Mouse (Mus musculus): ENCODE results near the gene Ndufv1. TPM values are rescaled to one million over a fixed set of nuclear protein-coding genes. Genes with fewer than 3 reads are reported as not detected.

Ndufv1 gene
- polyA plus RNA-seq, 1 experiment from 2014 or later, result 407 TPM

DNA sequence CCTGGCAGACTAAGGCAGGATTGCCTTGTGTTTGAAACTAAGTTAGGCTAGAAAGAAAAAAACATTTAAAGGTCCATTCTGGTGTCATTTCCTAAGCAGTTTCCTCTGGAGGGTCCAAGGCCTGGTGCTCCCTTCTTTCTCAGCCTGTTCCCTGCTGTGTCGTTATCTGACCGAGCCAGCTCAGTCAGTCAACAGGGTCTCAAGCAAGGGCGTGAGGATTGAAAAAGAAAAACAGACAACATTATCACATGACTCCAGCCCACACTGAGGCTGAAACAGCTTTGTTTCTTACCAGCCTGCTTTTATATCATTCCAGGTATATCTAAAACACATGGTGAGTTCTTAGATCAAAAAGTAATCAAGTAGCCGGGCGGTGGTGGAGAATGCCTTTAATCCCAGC is 3.0 kb upstream of the Ndufv1 start:
- 38% methylated on average over 5 of the region's 5 CpGs for WGBS
- Histone ChIP-seq H3K27ac (replicated peaks) (no peak overlapping the region), H3K4me1 (peaks cover 40% of the 10 kb centered on the region), H3K4me3 (no peak overlapping the region), H3K36me3 (peaks cover 6% of the 10 kb centered on the region), H3K27me3 (replicated peaks) (no peaks in the 10 kb centered on the region), H3K4me2 (no peak overlapping the region), H3K9me3 (no peaks in the 10 kb centered on the region), H3K9ac (no peak overlapping the region)
- ATAC-seq (ENCODE audit: extremely low read depth, insufficient number of reproducible peaks, low FRiP score, low TSS enrichment), result no peak

DNA sequence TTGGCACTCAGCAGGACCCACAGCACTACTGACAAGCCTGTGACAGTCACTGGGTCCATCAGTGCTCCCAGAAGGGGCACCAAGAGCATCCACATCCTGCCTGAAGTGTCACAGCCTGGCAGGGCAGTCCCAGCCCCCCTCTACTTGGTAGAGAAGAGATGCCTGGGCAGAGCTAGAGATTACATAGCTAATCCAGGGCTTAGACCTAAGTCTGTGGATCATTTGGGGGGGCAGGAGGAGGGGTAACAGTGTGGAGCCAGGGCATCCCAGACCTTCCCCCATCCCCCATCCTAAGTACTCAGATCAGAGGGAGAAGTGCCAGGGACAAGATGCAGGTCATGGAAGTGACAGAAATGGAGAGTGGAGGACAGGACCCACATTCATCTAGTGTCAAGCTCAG is 2.2 kb upstream of the Ndufv1 start:
- Histone ChIP-seq H3K9me3 (no peaks in the 10 kb centered on the region), H3K9ac (peak overlapping the region; percentile 5; the same call in 1 of the 2 replicates)
- no peak for ATAC-seq (ENCODE audit: extremely low read depth, insufficient number of reproducible peaks, low FRiP score, low TSS enrichment)

DNA sequence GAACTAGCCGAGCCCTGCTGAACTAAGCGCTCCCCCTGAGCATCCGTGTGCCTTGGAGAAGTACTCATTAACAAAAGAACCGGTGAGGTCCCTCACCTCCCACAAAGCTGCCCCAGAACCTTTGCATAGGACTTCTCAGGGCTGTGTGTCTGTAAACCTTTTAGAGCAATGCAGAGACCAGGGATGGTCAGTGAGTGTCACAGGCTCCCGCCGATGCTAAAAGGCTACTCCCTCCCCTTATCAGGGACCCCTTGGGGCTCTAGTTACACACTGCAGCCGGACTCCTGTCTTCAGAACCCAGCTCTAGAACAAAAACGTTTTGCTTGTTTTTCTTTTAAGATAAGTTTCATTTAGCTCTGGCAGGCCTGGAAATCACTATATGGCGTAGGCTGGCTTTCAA is 460 bp upstream of the Ndufv1 start:
- Histone ChIP-seq H3K9me3 (no peaks in the 10 kb centered on the region), H3K4me2 (peak overlapping the region; percentile 68), H3K4me3 (peak overlapping the region; percentile 83), H3K27ac (replicated peaks) (peak overlapping the region; percentile 73), H3K4me1 (peaks cover 32% of the 10 kb centered on the region), H3K9ac (peak overlapping the region; percentile 77), H3K27me3 (replicated peaks) (no peaks in the 10 kb centered on the region), H3K36me3 (peaks cover 31% of the 10 kb centered on the region)
- WGBS, result 7% methylated on average over 9 of the region's 9 CpGs
- peak; percentile 32 for ATAC-seq (ENCODE audit: extremely low read depth, insufficient number of reproducible peaks, low FRiP score, low TSS enrichment)

More for the DNA sequence above, 2.2 kb upstream of the Ndufv1 start:
- Histone ChIP-seq H3K27me3 (replicated peaks) (no peaks in the 10 kb centered on the region), H3K36me3 (peaks cover 14% of the 10 kb centered on the region), H3K4me3 (no peak overlapping the region), H3K27ac (replicated peaks) (no peak overlapping the region), H3K4me1 (peaks cover 40% of the 10 kb centered on the region), H3K4me2 (no peak overlapping the region)

DNA sequence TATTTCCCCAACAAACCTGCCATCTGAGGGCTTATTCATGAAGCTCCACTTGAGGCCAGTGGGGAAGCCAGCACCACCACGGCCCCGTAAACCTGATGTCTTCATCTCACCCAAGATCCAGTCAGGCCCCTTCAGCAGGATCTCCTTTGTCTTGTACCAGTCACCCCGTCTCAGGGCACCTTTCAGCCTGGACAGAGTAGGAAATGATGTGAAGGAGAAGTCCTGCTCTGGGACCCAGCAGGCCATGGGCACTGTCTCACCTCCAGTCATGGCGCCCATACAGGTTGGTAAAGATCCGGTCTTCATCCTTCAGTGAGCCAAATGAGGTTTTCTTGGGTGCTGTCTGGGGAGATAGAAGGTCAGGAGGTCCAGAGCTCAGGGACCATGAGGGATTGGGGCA is 1.5 kb downstream of the Ndufv1 start:
- H3K27me3 ChIP-seq (replicated peaks), result no peaks in the 10 kb centered on the region
- H3K4me3 ChIP-seq, result peak overlapping the region; percentile 83; the same call in 1 of the 2 replicates
- no peak overlapping the region for H3K27ac ChIP-seq (replicated peaks)
- peaks cover 32% of the 10 kb centered on the region for H3K4me1 ChIP-seq
- 92% methylated on average over 5 of the region's 5 CpGs for WGBS
- no peak for ATAC-seq (ENCODE audit: extremely low read depth, insufficient number of reproducible peaks, low FRiP score, low TSS enrichment)
- H3K36me3 ChIP-seq, result peaks cover 51% of the 10 kb centered on the region
- H3K9ac ChIP-seq, result peak overlapping the region; percentile 91
- H3K9me3 ChIP-seq, result no peaks in the 10 kb centered on the region
- H3K4me2 ChIP-seq, result peak overlapping the region; percentile 79

DNA sequence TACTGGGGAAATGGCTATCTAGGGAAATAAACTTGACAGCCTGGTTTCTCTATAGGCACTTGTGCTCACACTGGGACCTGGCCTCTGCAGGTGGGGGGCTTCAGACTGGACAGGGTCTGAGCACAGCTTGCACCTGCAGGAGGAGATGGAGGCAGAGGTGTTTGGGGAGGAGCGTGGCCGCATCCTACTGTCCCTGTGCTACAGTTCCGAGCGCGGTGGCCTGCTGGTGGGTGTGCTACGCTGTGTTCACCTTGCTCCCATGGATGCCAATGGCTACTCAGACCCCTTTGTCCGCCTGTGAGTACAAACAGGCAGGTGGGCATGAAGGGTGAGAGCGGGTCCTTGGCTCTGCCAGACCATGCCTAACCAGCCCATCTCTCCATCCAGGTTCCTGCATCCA is 6.6 kb downstream of the Ndufv1 start:
- 89% methylated on average over 8 of the region's 8 CpGs for WGBS
- Histone ChIP-seq H3K27me3 (replicated peaks) (no peaks in the 10 kb centered on the region), H3K36me3 (peaks cover 66% of the 10 kb centered on the region), H3K4me3 (no peak overlapping the region), H3K9ac (0 out of 2 replicates have a peak overlapping the region, but pooled peaks have one; percentile 8), H3K27ac (replicated peaks) (0 out of 2 replicates have a peak overlapping the region, but pooled peaks have one; percentile 98), H3K9me3 (no peaks in the 10 kb centered on the region), H3K4me1 (peaks cover 49% of the 10 kb centered on the region), H3K4me2 (no peak overlapping the region)
- no peak for ATAC-seq (ENCODE audit: extremely low read depth, insufficient number of reproducible peaks, low FRiP score, low TSS enrichment)

DNA sequence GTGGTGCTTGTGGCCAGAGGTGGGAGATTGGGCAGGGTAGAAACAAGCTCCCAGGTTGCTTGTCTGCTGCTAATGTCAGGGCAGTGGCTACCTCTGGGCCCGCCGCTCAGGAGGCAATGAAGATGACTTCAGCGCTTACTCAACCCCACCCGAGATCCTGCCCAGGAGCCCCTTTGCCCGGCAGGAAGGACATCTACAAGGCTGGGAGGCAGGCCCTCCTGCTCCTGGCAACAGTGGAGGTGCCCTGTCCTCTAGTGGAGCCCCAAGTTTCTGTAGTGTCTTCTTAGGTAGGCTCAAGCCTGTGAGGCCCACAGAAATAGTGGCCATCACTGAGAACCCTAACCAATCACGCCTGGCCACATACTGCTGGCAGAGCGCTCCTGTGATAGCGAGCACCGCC is 7.5 kb downstream of the Ndufv1 start:
- H3K9ac ChIP-seq, result peak overlapping the region; percentile 80
- H3K9me3 ChIP-seq, result no peaks in the 10 kb centered on the region
- ATAC-seq (ENCODE audit: extremely low read depth, insufficient number of reproducible peaks, low FRiP score, low TSS enrichment), result no peak
- peaks cover 58% of the 10 kb centered on the region for H3K36me3 ChIP-seq
- peaks cover 49% of the 10 kb centered on the region for H3K4me1 ChIP-seq
- no peaks in the 10 kb centered on the region for H3K27me3 ChIP-seq (replicated peaks)
- H3K4me2 ChIP-seq, result peak overlapping the region; percentile 65
- 79% methylated on average over 9 of the region's 9 CpGs for WGBS
- H3K27ac ChIP-seq (replicated peaks), result peak overlapping the region; percentile 98
- no peak overlapping the region for H3K4me3 ChIP-seq

DNA sequence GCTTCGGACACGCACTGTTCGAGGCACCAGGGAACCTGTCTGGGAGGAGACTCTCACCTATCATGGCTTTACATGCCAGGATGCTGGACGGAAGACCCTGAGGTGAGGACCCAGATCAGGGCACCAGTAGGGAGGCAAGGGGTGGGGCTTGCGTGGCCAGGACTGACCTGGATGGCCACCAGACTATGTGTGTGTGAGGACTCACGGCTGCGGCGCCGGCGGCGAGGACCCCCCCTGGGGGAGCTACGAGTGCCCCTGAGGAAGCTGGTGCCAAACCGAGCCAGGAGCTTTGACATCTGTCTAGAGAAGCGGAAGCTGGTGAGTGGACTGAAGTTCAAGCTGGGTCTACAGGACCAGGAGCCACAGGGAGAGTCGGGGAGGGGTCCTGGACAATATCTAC is 8.3 kb downstream of the Ndufv1 start:
- Histone ChIP-seq H3K4me3 (peak overlapping the region; percentile 42), H3K27ac (replicated peaks) (peak overlapping the region; percentile 98), H3K4me1 (peaks cover 55% of the 10 kb centered on the region), H3K36me3 (peaks cover 51% of the 10 kb centered on the region), H3K4me2 (peak overlapping the region; percentile 65), H3K9me3 (no peaks in the 10 kb centered on the region), H3K9ac (peak overlapping the region; percentile 80), H3K27me3 (replicated peaks) (no peaks in the 10 kb centered on the region)
- no peak for ATAC-seq (ENCODE audit: extremely low read depth, insufficient number of reproducible peaks, low FRiP score, low TSS enrichment)
- 72% methylated on average over 15 of the region's 15 CpGs for WGBS

DNA sequence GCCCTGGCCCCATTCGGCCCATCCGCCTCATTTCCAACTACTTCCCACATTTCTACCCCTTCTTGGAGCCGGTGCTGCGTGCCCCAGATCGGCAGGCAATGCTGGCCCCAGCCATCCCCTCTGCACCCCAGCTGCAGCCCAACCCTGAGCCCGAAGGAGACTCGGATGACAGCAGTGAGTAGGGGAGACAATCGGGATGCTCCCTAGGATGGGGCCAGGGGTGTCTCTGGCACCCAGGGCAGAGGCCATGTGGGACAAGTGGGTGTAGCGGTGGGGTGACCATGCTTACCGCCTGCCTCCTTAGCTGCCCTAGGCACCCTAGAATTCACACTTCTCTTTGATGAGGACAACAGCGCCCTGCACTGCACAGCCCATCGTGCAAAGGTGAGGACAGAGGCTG is 9.0 kb downstream of the Ndufv1 start:
- no peak for ATAC-seq (ENCODE audit: extremely low read depth, insufficient number of reproducible peaks, low FRiP score, low TSS enrichment)
- Histone ChIP-seq H3K27me3 (replicated peaks) (no peaks in the 10 kb centered on the region), H3K4me1 (peaks cover 58% of the 10 kb centered on the region), H3K9ac (peak overlapping the region; percentile 80), H3K36me3 (peaks cover 44% of the 10 kb centered on the region), H3K4me3 (peak overlapping the region; percentile 42), H3K4me2 (peak overlapping the region; percentile 65), H3K9me3 (no peaks in the 10 kb centered on the region), H3K27ac (replicated peaks) (peak overlapping the region; percentile 98)
- 56% methylated on average over 12 of the region's 12 CpGs for WGBS

DNA sequence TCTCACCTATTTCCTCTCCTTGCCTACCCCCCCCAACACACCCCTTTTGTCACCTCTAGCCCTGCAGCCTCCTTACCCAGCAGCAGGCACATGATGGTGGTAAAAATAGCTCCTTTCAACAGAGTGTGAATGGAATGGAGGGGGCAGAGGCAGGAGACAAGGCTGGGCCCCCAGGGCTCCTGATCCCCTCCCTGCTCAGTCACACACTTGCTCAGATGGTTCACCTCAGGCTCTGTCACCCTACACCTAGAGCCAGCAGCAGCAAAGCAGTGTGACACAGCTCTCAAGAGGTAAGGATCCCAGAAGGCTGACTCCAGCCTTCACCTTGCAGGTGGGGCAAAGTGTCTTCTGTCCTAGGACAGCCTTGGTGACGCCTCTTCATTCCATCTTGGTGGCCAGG is 9.5 kb downstream of the Ndufv1 start, which contains the start of gene Doc2g:
Gene Doc2g, plus strand, starts transcription at position 202 of the 400 bp plus-strand sequence.
- Histone ChIP-seq H3K36me3 (peaks cover 38% of the 10 kb centered on the region), H3K4me2 (peak within 1 kb of the TSS; percentile 65), H3K27me3 (replicated peaks) (no peaks in the 10 kb centered on the region), H3K4me1 (peaks cover 58% of the 10 kb centered on the region), H3K27ac (replicated peaks) (peak within 1 kb of the TSS; percentile 98), H3K4me3 (peak within 1 kb of the TSS; percentile 42), H3K9me3 (no peaks in the 10 kb centered on the region), H3K9ac (peak within 1 kb of the TSS; percentile 95)
- WGBS, result 46% methylated on average over 1 of the region's 1 CpGs
- ATAC-seq (ENCODE audit: extremely low read depth, insufficient number of reproducible peaks, low FRiP score, low TSS enrichment), result no peak

DNA sequence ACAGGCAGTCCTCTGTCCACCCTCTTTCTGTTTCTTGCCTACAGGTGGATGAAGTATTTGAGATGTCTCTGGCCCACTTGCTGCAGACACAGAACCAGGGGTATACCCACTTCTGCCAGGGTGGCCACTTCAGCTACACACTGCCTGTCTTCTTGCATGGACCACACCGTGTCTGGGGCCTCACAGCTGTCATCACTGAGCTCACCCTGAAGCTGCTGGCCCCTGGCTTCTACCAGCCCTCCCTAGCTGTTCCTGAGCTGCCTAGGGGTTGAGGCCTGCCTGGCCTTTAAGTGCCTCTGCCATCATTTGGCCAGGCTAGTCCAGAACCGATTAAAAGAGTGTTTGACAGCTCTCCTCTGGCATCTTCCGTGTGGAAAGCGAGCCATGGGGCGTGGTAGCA is 10.9 kb downstream of the Ndufv1 start:
- Histone ChIP-seq H3K36me3 (peaks cover 25% of the 10 kb centered on the region), H3K4me1 (peaks cover 58% of the 10 kb centered on the region), H3K27ac (replicated peaks) (peak overlapping the region; percentile 98), H3K9me3 (no peaks in the 10 kb centered on the region), H3K9ac (peak overlapping the region; percentile 95), H3K4me2 (peak overlapping the region; percentile 93), H3K4me3 (peak overlapping the region; percentile 77), H3K27me3 (replicated peaks) (no peaks in the 10 kb centered on the region)
- WGBS, result 65% methylated on average over 5 of the region's 5 CpGs
- ATAC-seq (ENCODE audit: extremely low read depth, insufficient number of reproducible peaks, low FRiP score, low TSS enrichment), result no peak

DNA sequence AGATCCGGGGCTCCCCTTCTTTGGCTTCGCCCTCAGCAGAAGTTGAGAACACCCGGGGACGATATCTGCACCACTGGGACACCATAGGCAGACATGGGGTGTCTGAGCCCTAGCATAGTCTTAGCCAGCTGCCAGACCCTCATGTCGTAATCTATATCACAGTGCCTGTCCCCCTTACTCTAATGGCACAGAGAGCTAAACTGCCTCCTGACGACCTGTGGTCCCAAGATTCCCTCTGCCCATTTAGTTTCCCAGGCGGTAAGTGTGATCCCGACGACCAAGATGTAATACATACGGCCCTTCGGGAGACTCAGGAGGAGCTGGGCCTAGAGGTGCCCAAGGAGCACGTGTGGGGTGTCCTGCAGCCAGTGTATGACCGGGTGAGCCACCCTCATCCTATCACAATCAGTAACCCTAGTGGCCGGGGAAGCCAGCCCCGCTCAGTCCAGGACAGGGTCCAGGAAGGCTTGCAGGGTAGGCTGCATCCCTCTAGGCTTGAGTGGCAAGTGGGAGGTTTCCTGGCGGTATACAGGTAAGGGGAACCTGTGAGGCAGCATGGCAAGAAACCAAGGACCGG is 11.6 kb downstream of the Ndufv1 start:
- Histone ChIP-seq H3K4me1 (peaks cover 57% of the 10 kb centered on the region), H3K27me3 (replicated peaks) (0 out of 2 replicates have a peak, but pooled peaks cover 4% of the 10 kb centered on the region), H3K4me2 (peak overlapping the region; percentile 93), H3K9me3 (no peaks in the 10 kb centered on the region), H3K9ac (peak overlapping the region; percentile 95), H3K36me3 (peaks cover 18% of the 10 kb centered on the region), H3K27ac (replicated peaks) (peak overlapping the region; percentile 98), H3K4me3 (peak overlapping the region; percentile 77)
- WGBS, result 16% methylated on average over 17 of the region's 17 CpGs
- ATAC-seq (ENCODE audit: extremely low read depth, insufficient number of reproducible peaks, low FRiP score, low TSS enrichment), result no peak

Data from heart, embryonic 13.5 days (tissue).